Mouse (Mus musculus) kidney, embryonic 15.5 days (tissue): ENCODE measurements around the gene Thumpd3. TPM values are rescaled to one million over a fixed set of nuclear protein-coding genes. Genes with fewer than 3 reads are reported as not detected.

Source experiments
- ATAC-seq: fragments of 200-750 bp; cut with Nextera tagmentation; replicated peaks from 2 replicates; pipeline ENCODE4 v1.8.0; 2017; ENCODE audit warnings: moderate TSS enrichment; ENCODE audit not compliant: low FRiP score
- H3K27ac ChIP-seq: fragments of 300-500 bp; sonication (generic); 2 replicates; pipeline ENCODE4 v1.5.1; 2015; ENCODE audit warnings: mild to moderate bottlenecking, inconsistent platforms
- H3K27me3 ChIP-seq: fragments of 300-500 bp; sonication (generic); 2 replicates; pipeline ENCODE4 v1.6.1; 2015; ENCODE audit warnings: inconsistent platforms
- H3K36me3 ChIP-seq: fragments of 300-500 bp; sonication (generic); 2 replicates; pipeline ENCODE4 v1.6.1; 2015; ENCODE audit warnings: inconsistent platforms
- H3K4me1 ChIP-seq: fragments of 300-500 bp; sonication (generic); 2 replicates; pipeline ENCODE4 v1.6.1; 2015; ENCODE audit warnings: inconsistent platforms
- H3K4me2 ChIP-seq: fragments of 300-500 bp; sonication (generic); 2 replicates; pipeline ENCODE4 v1.6.1; 2015; ENCODE audit warnings: moderate library complexity, mild to moderate bottlenecking, inconsistent platforms
- H3K4me3 ChIP-seq: fragments of 300-500 bp; sonication (generic); replicated peaks from 2 replicates; pipeline ENCODE4 v1.5.1; 2015; ENCODE audit warnings: mild to moderate bottlenecking, inconsistent platforms
- H3K9ac ChIP-seq: fragments of 300-500 bp; sonication (generic); 2 replicates; pipeline ENCODE4 v1.6.1; 2015; ENCODE audit warnings: mild to moderate bottlenecking, inconsistent platforms
- H3K9me3 ChIP-seq: fragments of 300-500 bp; sonication (generic); replicated peaks from 2 replicates; pipeline ENCODE4 v1.6.1; 2016; ENCODE audit warnings: inconsistent platforms
- WGBS: fragments of 180-500 bp; shearing (Covaris S2); methylation state at CpG from one replicate; pipeline ENCODE4 v1.1.7; 2015; ENCODE audit warnings: mixed read lengths; 5-methylcytosine and 5-hydroxymethylcytosine counted together
- polyA plus RNA-seq: library from polyadenylated mRNA; unstranded; fragments of >200 nt; fragmentation: Nextera tagmentation; extraction: Ambion mirVana; gene quantifications from 2 replicates; pipeline ENCODE4 v1.2.1, GENCODE M21; 2015

The Thumpd3 gene
- polyA plus RNA-seq = 46.6 and 47.0 TPM in 2 replicates

DNA sequence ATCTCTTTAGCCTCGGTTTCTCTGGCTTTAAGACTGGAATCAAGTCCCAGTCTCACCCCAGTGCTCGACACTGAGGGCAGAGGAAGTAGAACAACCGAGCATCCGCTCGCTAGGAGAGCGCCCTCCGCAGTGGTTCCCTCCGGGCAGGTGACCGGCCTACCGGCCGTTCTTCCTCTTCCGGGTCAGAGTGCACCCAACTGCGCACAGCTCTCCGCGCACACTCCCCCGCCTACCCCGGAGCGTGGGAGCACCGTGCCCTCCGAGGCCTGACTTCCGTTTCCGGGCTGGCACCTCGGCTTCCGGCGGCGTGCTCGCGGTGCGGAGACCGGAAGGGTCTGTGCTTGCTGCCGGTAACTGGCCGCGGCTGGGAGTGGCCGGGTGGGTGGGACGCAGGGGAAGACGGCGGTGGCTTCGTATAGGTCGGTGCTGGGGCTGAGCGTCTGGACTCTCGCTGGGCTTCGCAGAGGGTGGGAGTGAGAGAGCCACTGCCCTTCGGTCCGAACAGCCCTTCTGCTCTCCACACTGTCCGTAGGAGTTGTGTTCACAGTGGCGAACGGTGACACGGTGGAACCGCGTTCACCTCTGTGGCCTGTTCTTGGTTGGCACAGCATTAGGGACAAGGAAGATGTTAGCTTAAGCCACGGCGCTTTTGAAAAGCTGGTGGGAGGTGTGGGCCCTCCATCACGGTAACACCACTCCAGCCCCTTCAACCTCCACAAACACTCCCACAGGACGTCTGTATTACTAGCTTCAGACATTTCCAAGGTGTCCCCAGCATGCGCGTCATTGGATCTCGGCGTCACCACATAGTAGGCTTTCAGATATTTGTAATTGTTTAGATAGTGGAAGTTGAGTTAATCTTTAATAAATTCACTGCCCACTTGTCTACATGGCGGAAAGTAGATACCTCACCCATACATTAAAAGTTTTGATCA is at the start of gene Thumpd3:
Gene Thumpd3 (plus strand): TSS at position 185 of the 935 bp plus-strand sequence.
- peak; percentile 99 for ATAC-seq
- H3K27ac ChIP-seq = peak within 1 kb of the TSS; percentile 94
- H3K36me3 ChIP-seq = peaks cover 26% of the 10 kb centered on the region
- under 1% methylated on average over 59 of the region's 59 CpGs for WGBS
- H3K4me3 ChIP-seq = peak within 1 kb of the TSS; percentile 76
- H3K9ac ChIP-seq = peak within 1 kb of the TSS; percentile 70
- H3K4me2 ChIP-seq = peak within 1 kb of the TSS; percentile 83
- no peaks in the 10 kb centered on the region for H3K27me3 ChIP-seq
- no peaks in the 10 kb centered on the region for H3K9me3 ChIP-seq
- H3K4me1 ChIP-seq = peaks cover 17% of the 10 kb centered on the region

DNA sequence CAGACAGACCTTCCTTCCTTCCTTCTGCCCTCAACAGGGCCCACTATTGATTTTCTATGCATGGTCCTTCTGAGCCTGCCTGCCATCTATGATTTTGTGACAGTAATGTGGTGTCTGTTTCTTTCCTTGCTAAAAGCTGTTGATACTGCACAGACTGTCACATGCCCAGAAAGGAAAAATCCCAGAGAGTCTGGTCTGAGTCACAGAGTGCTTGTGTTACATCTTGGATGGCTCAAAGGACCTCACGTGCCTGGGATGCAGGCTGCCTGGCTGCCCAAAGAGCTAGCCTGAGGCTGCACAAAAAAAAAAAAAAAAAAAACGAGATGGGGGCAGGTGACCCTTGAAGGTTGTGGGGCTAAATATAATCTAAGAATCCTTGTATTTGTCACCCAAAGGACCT is 46.8 kb upstream of the Thumpd3 start:
- no peaks in the 10 kb centered on the region for H3K36me3 ChIP-seq
- H3K27me3 ChIP-seq = no peaks in the 10 kb centered on the region; the same call in none of the 2 replicates
- H3K4me1 ChIP-seq = peaks cover 3% of the 10 kb centered on the region; the same call in 1 of the 2 replicates
- WGBS = 47% methylated on average over 2 of the region's 2 CpGs
- no peak overlapping the region for H3K27ac ChIP-seq
- no peak overlapping the region for H3K4me3 ChIP-seq
- H3K4me2 ChIP-seq = no peak overlapping the region
- no peak for ATAC-seq
- no peaks in the 10 kb centered on the region for H3K9me3 ChIP-seq
- H3K9ac ChIP-seq = no peak overlapping the region

DNA sequence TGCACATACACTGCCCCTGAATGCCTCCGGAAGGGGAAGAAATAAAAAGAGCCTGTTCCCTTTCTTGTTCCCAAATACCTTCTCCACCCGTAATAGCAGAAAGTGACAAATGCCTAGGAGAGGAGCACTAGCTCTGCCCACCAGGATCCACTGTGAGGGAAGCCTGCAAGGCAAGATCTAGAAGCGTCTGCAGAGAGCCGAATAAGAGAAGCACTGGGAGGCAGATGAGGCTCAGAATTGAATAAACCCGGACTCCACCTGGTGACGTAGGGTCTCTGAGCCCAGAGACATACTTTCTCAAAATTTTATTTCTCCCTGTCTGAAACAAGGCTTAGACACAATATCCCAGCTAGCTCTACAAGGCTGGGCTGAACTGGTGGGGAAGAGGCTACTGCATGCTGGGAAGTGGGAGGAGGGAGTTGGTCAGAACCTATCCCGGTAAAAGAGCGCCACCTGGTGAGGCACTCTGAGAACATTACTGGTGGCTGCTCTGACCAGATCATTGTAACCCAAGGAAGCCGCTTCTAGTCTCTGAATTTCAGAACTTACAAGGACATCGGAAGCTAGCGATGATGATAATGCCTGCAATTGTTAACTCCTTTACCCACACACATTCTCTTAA is 45.2 kb upstream of the Thumpd3 start:
- Histone ChIP-seq H3K9ac (0 out of 2 replicates have a peak overlapping the region, but pooled peaks have one; percentile 17), H3K4me2 (peak overlapping the region; percentile 28; the same call in 1 of the 2 replicates)
- 36% methylated on average over 11 of the region's 11 CpGs for WGBS

DNA sequence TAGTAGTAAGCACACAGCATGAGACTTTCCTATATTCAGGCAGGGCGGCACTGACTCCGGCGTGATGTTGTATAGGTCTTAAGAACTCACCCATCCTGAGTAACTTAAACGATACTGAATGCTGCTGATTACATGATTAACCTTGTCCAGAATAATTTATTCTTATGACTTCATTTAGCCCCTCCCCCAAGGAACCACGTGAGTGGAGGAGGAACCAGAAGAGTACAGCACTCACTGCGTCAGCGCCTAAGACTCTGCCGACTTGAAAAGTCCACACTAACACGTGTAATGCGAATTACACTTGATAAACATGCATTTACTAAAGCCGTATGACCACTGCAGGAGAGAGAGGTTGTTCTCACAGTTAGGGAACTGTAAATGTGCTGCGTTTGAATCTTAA is 44.3 kb upstream of the Thumpd3 start:
- Histone ChIP-seq H3K36me3 (no peaks in the 10 kb centered on the region), H3K27ac (no peak overlapping the region), H3K27me3 (no peaks in the 10 kb centered on the region; the same call in none of the 2 replicates), H3K4me1 (peaks cover 3% of the 10 kb centered on the region; the same call in 1 of the 2 replicates), H3K9me3 (no peaks in the 10 kb centered on the region), H3K9ac (no peak overlapping the region), H3K4me2 (no peak overlapping the region), H3K4me3 (no peak overlapping the region)
- ATAC-seq = no peak
- 75% methylated on average over 12 of the region's 12 CpGs for WGBS

More for the DNA sequence above, 45.2 kb upstream of the Thumpd3 start:
- peak; percentile 90 for ATAC-seq
- no peak overlapping the region for H3K27ac ChIP-seq
- H3K4me1 ChIP-seq = peaks cover 3% of the 10 kb centered on the region; the same call in 1 of the 2 replicates
- no peaks in the 10 kb centered on the region; the same call in none of the 2 replicates for H3K27me3 ChIP-seq
- H3K9me3 ChIP-seq = no peaks in the 10 kb centered on the region
- H3K4me3 ChIP-seq = no peak overlapping the region
- H3K36me3 ChIP-seq = no peaks in the 10 kb centered on the region

DNA sequence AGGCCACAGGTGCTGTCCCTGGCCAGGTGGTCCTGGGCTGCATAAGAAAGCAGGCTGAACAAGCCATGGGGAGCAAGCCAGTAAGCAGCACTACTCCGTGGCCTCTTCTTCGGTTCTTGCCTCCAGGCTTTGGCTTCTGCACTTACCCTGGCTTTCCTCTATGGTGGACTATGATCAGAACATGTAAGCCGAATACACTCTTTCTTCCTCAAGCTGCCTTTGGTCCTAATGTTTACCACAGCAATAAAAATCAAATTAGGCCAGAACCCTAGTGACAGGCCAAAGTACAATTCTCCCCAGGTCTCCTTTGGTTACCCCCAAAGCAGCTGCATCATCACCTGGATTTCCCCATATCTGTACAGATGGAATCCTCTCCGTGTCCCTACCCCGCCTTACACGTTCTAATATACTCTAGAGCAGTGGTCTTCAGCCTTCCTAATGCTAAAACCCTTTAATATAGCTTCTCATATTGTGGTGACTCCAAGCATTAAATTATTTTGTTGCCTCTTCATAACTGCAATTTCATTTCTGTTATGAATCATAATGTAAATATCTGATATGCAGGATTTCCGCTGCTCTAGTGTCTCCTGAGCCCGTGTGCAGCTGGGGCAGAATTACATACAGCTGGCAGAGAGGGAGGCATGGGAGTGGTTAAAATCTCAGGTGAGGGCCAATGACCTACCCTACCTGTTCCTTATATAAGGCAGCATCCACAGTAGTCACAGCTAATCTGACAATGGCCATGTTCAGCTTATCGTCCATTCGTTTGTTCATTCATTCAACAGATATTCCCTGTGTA is 42.5 kb upstream of the Thumpd3 start:
- ATAC-seq = no peak
- WGBS = 89% methylated on average over 10 of the region's 10 CpGs
- Histone ChIP-seq H3K36me3 (no peaks in the 10 kb centered on the region), H3K9me3 (no peaks in the 10 kb centered on the region), H3K9ac (no peak overlapping the region), H3K4me1 (peaks cover 3% of the 10 kb centered on the region; the same call in 1 of the 2 replicates), H3K27me3 (no peaks in the 10 kb centered on the region; the same call in none of the 2 replicates), H3K4me3 (no peak overlapping the region), H3K27ac (no peak overlapping the region), H3K4me2 (no peak overlapping the region)

DNA sequence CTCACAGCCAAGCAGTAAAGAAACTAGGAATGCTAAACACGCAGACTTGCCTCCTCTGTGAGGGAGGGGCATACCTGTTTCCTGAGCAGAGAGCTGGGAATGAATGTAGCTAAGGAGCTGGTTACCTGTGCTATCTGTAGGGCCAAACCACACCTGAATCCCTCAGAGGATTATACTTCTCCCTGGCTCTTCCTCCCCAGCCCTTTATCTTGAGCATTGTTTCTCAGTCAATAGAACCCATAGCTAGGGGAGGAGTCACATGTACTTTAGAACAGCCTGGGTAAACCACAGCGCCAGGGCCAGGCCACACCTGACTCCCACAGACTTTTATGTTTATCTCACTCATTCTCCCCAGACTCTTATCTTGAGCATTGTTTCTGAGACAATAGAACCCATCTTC is 39.2 kb upstream of the Thumpd3 start:
- H3K27me3 ChIP-seq = no peaks in the 10 kb centered on the region; the same call in none of the 2 replicates
- 65% methylated on average over 2 of the region's 2 CpGs for WGBS
- H3K9me3 ChIP-seq = no peaks in the 10 kb centered on the region
- H3K9ac ChIP-seq = no peak overlapping the region
- no peak overlapping the region for H3K4me2 ChIP-seq
- H3K4me1 ChIP-seq = no peaks in the 10 kb centered on the region
- ATAC-seq = no peak
- no peaks in the 10 kb centered on the region for H3K36me3 ChIP-seq
- no peak overlapping the region for H3K4me3 ChIP-seq
- no peak overlapping the region for H3K27ac ChIP-seq

DNA sequence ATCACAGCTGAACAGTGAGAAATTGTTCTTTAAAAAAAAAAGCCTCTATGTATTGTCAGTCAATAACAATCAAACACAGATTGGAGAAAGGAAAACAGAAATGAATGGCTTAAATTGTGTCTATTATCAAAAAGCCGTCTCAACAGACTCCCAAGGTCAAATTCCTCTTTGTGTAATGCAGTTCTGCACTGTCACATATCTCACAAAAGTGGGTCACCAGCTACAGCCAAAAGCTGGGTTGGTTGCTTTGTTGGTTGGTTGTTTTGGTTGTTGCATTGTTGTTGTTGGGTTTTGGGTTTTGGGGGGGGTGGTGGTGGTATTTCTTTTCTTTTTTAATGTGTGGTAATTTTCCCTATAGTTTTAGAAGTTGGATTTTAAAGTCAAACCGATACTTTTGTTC is 34.1 kb upstream of the Thumpd3 start:
- ATAC-seq = no peak
- H3K27ac ChIP-seq = peak overlapping the region; percentile 85; the same call in 1 of the 2 replicates
- H3K4me2 ChIP-seq = no peak overlapping the region
- H3K4me1 ChIP-seq = peaks cover 13% of the 10 kb centered on the region
- WGBS = 82% methylated on average over 2 of the region's 2 CpGs
- H3K36me3 ChIP-seq = no peaks in the 10 kb centered on the region
- no peak overlapping the region for H3K9ac ChIP-seq
- H3K4me3 ChIP-seq = no peak overlapping the region
- no peaks in the 10 kb centered on the region for H3K27me3 ChIP-seq
- H3K9me3 ChIP-seq = no peaks in the 10 kb centered on the region

DNA sequence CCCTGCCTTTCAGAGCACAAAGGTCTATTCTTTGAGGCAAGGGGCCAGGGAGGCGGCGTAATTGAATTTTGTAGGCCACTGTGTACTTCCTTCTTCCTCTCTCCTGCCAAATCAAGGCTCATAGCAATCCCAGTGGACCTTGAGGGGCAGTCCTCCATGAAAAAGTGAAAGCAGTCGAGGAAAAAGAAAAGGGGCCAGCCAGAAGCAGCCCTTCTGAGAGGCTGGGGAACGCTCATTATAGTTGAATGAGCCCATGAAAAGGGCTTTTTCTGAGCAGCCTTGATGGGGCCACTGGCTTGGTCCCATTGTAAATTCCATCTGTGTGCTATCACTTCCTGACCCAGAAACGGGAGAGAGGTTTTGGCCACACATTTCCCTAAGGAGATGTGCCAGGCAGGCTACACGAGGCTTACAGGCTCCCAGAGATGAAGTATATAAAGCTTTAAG is 33.5 kb upstream of the Thumpd3 start:
- no peaks in the 10 kb centered on the region for H3K36me3 ChIP-seq
- peak overlapping the region; percentile 29 for H3K4me2 ChIP-seq
- H3K27ac ChIP-seq = peak overlapping the region; percentile 85
- peaks cover 19% of the 10 kb centered on the region for H3K4me1 ChIP-seq
- ATAC-seq = peak; percentile 28; the same call in 1 of the 2 replicates
- H3K9ac ChIP-seq = no peak overlapping the region
- H3K27me3 ChIP-seq = no peaks in the 10 kb centered on the region
- no peaks in the 10 kb centered on the region for H3K9me3 ChIP-seq
- WGBS = 33% methylated on average over 6 of the region's 6 CpGs
- no peak overlapping the region for H3K4me3 ChIP-seq

DNA sequence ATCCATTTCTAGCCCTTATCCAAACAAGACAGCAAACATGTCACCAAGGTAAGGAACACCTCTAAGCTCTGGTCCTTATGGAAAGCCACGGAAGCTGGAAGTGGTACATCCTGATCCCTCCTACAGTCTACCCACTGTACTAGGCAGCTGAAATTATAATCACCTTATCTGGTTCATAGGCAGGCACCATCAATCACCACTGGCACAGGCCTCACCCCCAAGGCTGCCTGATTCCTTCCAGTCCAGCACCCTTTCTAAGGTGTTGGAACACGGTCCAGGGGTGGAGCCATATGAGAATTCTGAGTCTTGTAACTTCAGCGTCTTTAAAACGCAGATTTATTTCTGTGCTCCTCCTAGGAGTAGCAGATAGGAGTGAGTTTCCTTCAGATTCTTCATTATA is 32.5 kb upstream of the Thumpd3 start:
- Histone ChIP-seq H3K4me2 (no peak overlapping the region), H3K27me3 (no peaks in the 10 kb centered on the region), H3K27ac (no peak overlapping the region), H3K9me3 (no peaks in the 10 kb centered on the region), H3K4me3 (no peak overlapping the region), H3K36me3 (no peaks in the 10 kb centered on the region), H3K9ac (no peak overlapping the region), H3K4me1 (peaks cover 30% of the 10 kb centered on the region)
- ATAC-seq = no peak
- 76% methylated on average over 4 of the region's 4 CpGs for WGBS

DNA sequence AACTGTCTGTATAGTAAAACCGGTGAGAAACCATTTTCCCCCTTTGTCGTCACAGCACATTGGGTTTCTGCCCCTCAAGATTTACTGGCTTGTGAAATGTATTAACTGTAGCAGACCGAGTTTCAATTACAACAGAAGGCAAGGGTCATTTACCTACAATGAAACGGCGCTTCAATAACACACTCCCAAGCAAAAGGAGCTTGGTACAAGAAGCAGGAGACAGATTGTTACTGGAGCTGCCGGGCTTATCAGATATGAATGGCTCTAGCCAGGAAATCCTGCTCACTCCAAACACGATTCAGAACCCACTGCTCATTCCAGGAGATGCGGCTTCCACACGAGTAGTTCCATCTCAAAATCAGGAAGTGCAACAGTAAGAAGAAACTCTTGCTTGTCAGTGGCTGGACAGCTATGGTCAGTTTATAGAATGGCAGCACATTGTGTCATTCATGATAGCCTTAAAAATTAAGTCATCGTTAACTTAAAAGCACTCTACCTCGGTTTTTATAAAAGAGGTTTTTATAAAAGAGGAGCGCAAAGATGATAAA is 28.5 kb upstream of the Thumpd3 start:
- WGBS = 19% methylated on average over 12 of the region's 12 CpGs
- H3K9me3 ChIP-seq = no peaks in the 10 kb centered on the region
- peak overlapping the region; percentile 45 for H3K27ac ChIP-seq
- no peak overlapping the region for H3K9ac ChIP-seq
- H3K36me3 ChIP-seq = no peaks in the 10 kb centered on the region
- ATAC-seq = peak; percentile 53; the same call in 1 of the 2 replicates
- H3K27me3 ChIP-seq = no peaks in the 10 kb centered on the region
- peaks cover 27% of the 10 kb centered on the region for H3K4me1 ChIP-seq
- peak overlapping the region; percentile 39 for H3K4me2 ChIP-seq
- H3K4me3 ChIP-seq = no peak overlapping the region

DNA sequence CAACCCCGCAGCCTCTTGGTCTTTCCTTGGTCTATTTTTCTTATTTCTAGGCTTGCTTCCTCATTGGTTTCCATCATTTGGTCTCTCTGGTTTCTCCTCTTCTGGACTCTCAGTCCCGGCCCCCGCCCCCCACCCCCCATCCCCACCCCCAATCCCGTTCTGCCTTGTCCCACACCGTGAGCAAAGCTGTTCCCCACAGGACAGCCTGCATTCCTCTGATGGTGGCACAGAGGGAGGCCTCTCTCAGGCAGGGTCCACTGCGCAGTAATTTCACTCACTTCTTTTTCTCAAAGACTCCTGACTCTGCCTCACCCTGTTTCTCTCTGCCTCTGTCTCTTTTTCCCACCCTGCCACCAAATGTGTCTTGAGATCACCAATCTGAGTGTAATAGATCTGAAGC is 27.9 kb upstream of the Thumpd3 start:
- Histone ChIP-seq H3K4me3 (no peak overlapping the region), H3K9me3 (no peaks in the 10 kb centered on the region), H3K9ac (no peak overlapping the region), H3K27me3 (no peaks in the 10 kb centered on the region), H3K4me1 (peaks cover 21% of the 10 kb centered on the region), H3K27ac (0 out of 2 replicates have a peak overlapping the region, but pooled peaks have one; percentile 19), H3K4me2 (peak overlapping the region; percentile 39), H3K36me3 (no peaks in the 10 kb centered on the region)
- 26% methylated on average over 6 of the region's 6 CpGs for WGBS
- ATAC-seq = peak; percentile 59; the same call in 1 of the 2 replicates
